Mouse (Mus musculus): ENCODE measurements around the gene Exoc3l. TPM values are rescaled to one million over a fixed set of nuclear protein-coding genes. Genes with fewer than 3 reads are reported as not detected.

Gene Exoc3l
- polyA plus RNA-seq (2012; rRNA removed) = 1.6 and 2.5 TPM in 2 replicates

- WGBS = 63% methylated on average over 11 of the region's 11 CpGs
- DNase-seq (ENCODE audit: low read depth, low spot score) = no peak
Observed at GRCm38 (mm10) chr8:105295895-105296573, at the start of gene Exoc3l. Gene Exoc3l, minus strand, starts transcription at chr8:105296101.

GRCm38 (mm10) chr8:105345061-105345975 lies 49.4 kb upstream of the Exoc3l start:
- WGBS = 12% methylated on average over 7 of the region's 7 CpGs
- DNase-seq (ENCODE audit: low read depth, low spot score) = no peak

GRCm38 (mm10) chr8:105343791-105344574 lies 48.1 kb upstream of the Exoc3l start:
- DNase-seq (ENCODE audit: low read depth, low spot score) = no peak
- WGBS = 17% methylated on average over 7 of the region's 8 CpGs

GRCm38 (mm10) chr8:105342768-105343167 lies 46.9 kb upstream of the Exoc3l start:
- WGBS = 48% methylated on average over 4 of the region's 4 CpGs
- no peak for DNase-seq (ENCODE audit: low read depth, low spot score)

GRCm38 (mm10) chr8:105341399-105341798 lies 45.5 kb upstream of the Exoc3l start:
- 50% methylated on average over 8 of the region's 8 CpGs for WGBS
- no peak for DNase-seq (ENCODE audit: low read depth, low spot score)

GRCm38 (mm10) chr8:105339886-105340635 lies 44.2 kb upstream of the Exoc3l start:
- 30% methylated on average over 6 of the region's 6 CpGs for WGBS
- no peak for DNase-seq (ENCODE audit: low read depth, low spot score)

GRCm38 (mm10) chr8:105338992-105339391 lies 43.1 kb upstream of the Exoc3l start:
- 21% methylated on average over 4 of the region's 4 CpGs for WGBS
- no peak for DNase-seq (ENCODE audit: low read depth, low spot score)

GRCm38 (mm10) chr8:105336373-105337130 lies 40.7 kb upstream of the Exoc3l start:
- WGBS = 90% methylated on average over 32 of the region's 32 CpGs

GRCm38 (mm10) chr8:105332523-105332922 lies 36.6 kb upstream of the Exoc3l start:
- 30% methylated on average over 2 of the region's 2 CpGs for WGBS
- no peak for DNase-seq (ENCODE audit: low read depth, low spot score)

More at GRCm38 (mm10) chr8:105336373-105337130, 40.7 kb upstream of the Exoc3l start:
- no peak for DNase-seq (ENCODE audit: low read depth, low spot score)

GRCm38 (mm10) chr8:105331931-105332330 lies 36.0 kb upstream of the Exoc3l start:
- DNase-seq (ENCODE audit: low read depth, low spot score) = no peak
- WGBS = 93% methylated on average over 9 of the region's 9 CpGs

GRCm38 (mm10) chr8:105331469-105331868 lies 35.6 kb upstream of the Exoc3l start:
- no peak for DNase-seq (ENCODE audit: low read depth, low spot score)
- WGBS = 93% methylated on average over 22 of the region's 22 CpGs

- no peak for DNase-seq (ENCODE audit: low read depth, low spot score)
- WGBS = 56% methylated on average over 12 of the region's 12 CpGs
Observed at GRCm38 (mm10) chr8:105330325-105330724, 34.4 kb upstream of the Exoc3l start.

- 20% methylated on average over 6 of the region's 6 CpGs for whole genome bisulfite sequencing
- DNase-seq (ENCODE audit: low read depth, low spot score) = no peak
Observed at GRCm38 (mm10) chr8:105326968-105327367, 31.1 kb upstream of the Exoc3l start.

GRCm38 (mm10) chr8:105326141-105326672 lies 30.3 kb upstream of the Exoc3l start, which contains the start of the genes Lrrc29 and Tmem208:
Gene Lrrc29, minus strand, starts transcription at chr8:105326278.
Gene Tmem208, plus strand, starts transcription at chr8:105326354.
- under 1% methylated on average over 36 of the region's 36 CpGs for WGBS
- no peak for DNase-seq (ENCODE audit: low read depth, low spot score)

- no peak for DNase-seq (ENCODE audit: low read depth, low spot score)
- 0% methylated on average over 12 of the region's 12 CpGs for WGBS
Observed at GRCm38 (mm10) chr8:105325641-105326093, 29.8 kb upstream of the Exoc3l start.

- DNase-seq (ENCODE audit: low read depth, low spot score) = no peak
- 86% methylated on average over 4 of the region's 4 CpGs for WGBS
Observed at GRCm38 (mm10) chr8:105323183-105323582, 27.3 kb upstream of the Exoc3l start.

- 83% methylated on average over 11 of the region's 11 CpGs for WGBS
- no peak for DNase-seq (ENCODE audit: low read depth, low spot score)
Observed at GRCm38 (mm10) chr8:105318662-105319190, 22.8 kb upstream of the Exoc3l start.

- DNase-seq (ENCODE audit: low read depth, low spot score) = no peak
Observed at GRCm38 (mm10) chr8:105317941-105318340, 22.0 kb upstream of the Exoc3l start.

More at GRCm38 (mm10) chr8:105317941-105318340, 22.0 kb upstream of the Exoc3l start:
- WGBS = 74% methylated on average over 4 of the region's 4 CpGs

Measured in large intestine, adult 2 months (tissue).